Mouse (Mus musculus) liver, embryonic 14.5 days (tissue): ENCODE data around the gene Thsd4.

Experiments
- CTCF ChIP-seq: IDR thresholded peaks from 2 replicates; pipeline ENCODE4 v1.5.1; 2016; ENCODE audit warnings: antibody characterized with exemption, low read depth, control low read depth
- EP300 ChIP-seq: IDR thresholded peaks from 2 replicates; pipeline ENCODE4 v1.6.1; 2016; ENCODE audit warnings: antibody characterized with exemption, low read depth

GRCm38 (mm10) chr9:60186948-60187347 lies 334.9 kb downstream of the Thsd4 start:
- TF ChIP-seq CTCF (no peak), EP300 (no peak)
